Mouse (Mus musculus) embryonic facial prominence, embryonic 10.5 days (tissue): Measurements from ENCODE around the gene Lrig1. TPM values are rescaled to one million over a fixed set of nuclear protein-coding genes. Genes with fewer than 3 reads are reported as not detected.
A peak's percentile ranks its signal among the peaks of the same experiment; 100 is the strongest.

Experiments used
- DNase-seq: peaks from one replicate; pipeline ENCODE4 v3.0.0-alpha.2; 2017; ENCODE audit warnings: low spot score
- H3K27ac ChIP-seq: fragments of 300-500 bp; sonication (generic); replicated peaks from 2 replicates; pipeline ENCODE4 v1.5.1; 2016; ENCODE audit warnings: mild to moderate bottlenecking
- H3K27me3 ChIP-seq: fragments of 300-500 bp; sonication (generic); replicated peaks from 2 replicates; pipeline ENCODE4 v1.6.1; 2016; ENCODE audit warnings: low read depth, mild to moderate bottlenecking; ENCODE audit not compliant: poor library complexity, severe bottlenecking
- H3K36me3 ChIP-seq: fragments of 300-500 bp; sonication (generic); replicated peaks from 2 replicates; pipeline ENCODE4 v1.6.1; 2016; ENCODE audit warnings: mild to moderate bottlenecking, moderate library complexity
- H3K4me1 ChIP-seq: fragments of 300-500 bp; sonication (generic); 2 replicates; pipeline ENCODE4 v1.6.1; 2016
- H3K4me3 ChIP-seq: fragments of 300-500 bp; sonication (generic); 2 replicates; pipeline ENCODE4 v1.5.1; 2016; ENCODE audit warnings: mild to moderate bottlenecking, moderate library complexity
- H3K9me3 ChIP-seq: fragments of 300-500 bp; sonication (generic); 2 replicates; pipeline ENCODE4 v1.6.1; 2016; ENCODE audit warnings: mild to moderate bottlenecking
- WGBS: fragments of 180-500 bp; shearing (Covaris S2); methylation state at CpG from one replicate; pipeline ENCODE4 v1.1.7; 2016; 5-methylcytosine and 5-hydroxymethylcytosine counted together
- polyA plus RNA-seq: library from polyadenylated mRNA; unstranded; fragments of >200 nt; fragmentation: Nextera tagmentation; extraction: Ambion mirVana; gene quantifications from 2 replicates; pipeline ENCODE4 v1.2.1, GENCODE M21; 2016

The Lrig1 gene
- polyA plus RNA-seq, 1 experiment from 2014 or later = 11.8 TPM

DNA sequence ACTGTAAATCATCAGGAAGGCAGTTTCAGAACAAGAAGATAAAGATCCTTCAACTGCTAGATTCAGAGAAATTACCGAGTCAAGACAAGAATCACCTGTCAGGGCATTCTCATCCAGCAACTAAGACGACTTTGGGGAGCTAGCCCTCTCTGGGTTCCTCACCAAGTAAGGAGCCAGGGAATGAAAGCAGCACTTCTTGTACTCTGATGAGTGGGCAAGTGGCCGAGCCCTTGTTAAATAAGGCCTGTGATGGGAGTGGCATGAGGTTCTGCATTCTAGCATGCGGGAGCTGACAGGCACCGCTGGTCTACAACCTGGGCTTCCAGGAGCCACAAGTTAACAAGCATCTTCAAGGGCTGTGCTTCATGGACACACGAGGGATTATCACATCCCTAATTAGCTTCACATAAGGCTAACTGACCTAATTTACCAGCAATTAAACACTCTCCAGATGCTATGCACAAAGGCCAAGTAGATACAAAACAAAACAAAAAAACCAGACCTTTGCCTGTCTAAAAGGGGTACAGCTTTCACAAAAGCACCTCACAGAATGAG lies 47.2 kb downstream of the Lrig1 start:
- 0 out of 2 replicates have a peak, but pooled peaks cover 14% of the 10 kb centered on the region for H3K27me3 ChIP-seq
- peaks cover 29% of the 10 kb centered on the region for H3K36me3 ChIP-seq
- H3K9me3 ChIP-seq = no peaks in the 10 kb centered on the region
- H3K4me1 ChIP-seq = peaks cover 81% of the 10 kb centered on the region
- H3K27ac ChIP-seq = no peak overlapping the region
- 75% methylated on average over 6 of the region's 6 CpGs for WGBS
- no peak overlapping the region for H3K4me3 ChIP-seq
- DNase-seq = no peak

DNA sequence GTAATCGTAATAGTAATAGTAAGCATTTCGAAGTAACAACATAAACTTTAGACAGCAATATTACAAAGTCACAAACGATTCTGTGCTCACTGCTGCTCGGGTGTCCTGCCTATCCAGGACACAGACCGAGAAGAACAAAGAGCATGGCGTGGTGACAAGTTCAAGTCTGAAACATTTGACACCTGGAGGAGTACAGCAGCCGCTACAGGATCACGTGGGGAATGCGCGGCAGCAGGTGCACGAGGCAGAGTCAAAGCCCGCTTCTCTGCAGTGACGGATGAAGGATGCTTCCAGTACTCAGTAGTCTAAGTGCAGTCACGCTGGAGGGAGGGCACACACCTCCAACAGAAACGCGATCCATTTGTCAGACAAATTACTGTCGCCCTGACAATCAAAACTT lies 48.4 kb downstream of the Lrig1 start:
- Histone ChIP-seq H3K9me3 (no peaks in the 10 kb centered on the region), H3K4me3 (no peak overlapping the region), H3K27ac (no peak overlapping the region), H3K36me3 (peaks cover 29% of the 10 kb centered on the region), H3K4me1 (peaks cover 82% of the 10 kb centered on the region), H3K27me3 (0 out of 2 replicates have a peak, but pooled peaks cover 14% of the 10 kb centered on the region)
- WGBS = 84% methylated on average over 17 of the region's 17 CpGs
- DNase-seq = no peak

DNA sequence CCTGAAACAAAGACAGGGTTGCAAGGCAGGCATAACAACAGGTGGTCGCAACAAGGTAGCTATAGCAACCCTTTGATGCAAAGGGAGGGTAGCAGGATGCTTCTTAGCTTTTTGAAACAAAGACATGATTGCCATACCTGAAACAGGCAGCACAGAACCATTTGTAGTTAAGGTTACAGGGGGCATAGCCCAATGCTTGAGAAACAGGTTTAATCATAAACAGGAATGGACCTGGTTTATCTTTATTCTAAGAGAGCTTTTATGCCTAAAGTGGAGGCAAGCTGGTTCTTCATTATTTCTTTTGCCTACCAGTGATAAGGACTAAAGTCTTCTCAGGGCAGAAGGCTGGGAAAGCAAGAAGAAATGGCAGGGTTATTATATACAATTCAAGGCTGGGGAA lies 50.3 kb downstream of the Lrig1 start:
- Histone ChIP-seq H3K4me1 (peaks cover 87% of the 10 kb centered on the region), H3K27me3 (0 out of 2 replicates have a peak, but pooled peaks cover 14% of the 10 kb centered on the region), H3K27ac (0 out of 2 replicates have a peak overlapping the region, but pooled peaks have one; percentile 35), H3K9me3 (no peaks in the 10 kb centered on the region), H3K4me3 (no peak overlapping the region), H3K36me3 (peaks cover 20% of the 10 kb centered on the region)
- DNase-seq = no peak
- 79% methylated on average over 1 of the region's 1 CpGs for WGBS

GRCm38 (mm10) chr6:94648496-94648895 lies 51.5 kb downstream of the Lrig1 start:
- peaks cover 12% of the 10 kb centered on the region; the same call in 1 of the 2 replicates for H3K36me3 ChIP-seq
- WGBS = 37% methylated on average over 4 of the region's 4 CpGs
- H3K4me1 ChIP-seq = peaks cover 93% of the 10 kb centered on the region
- peak overlapping the region; percentile 79 for H3K27ac ChIP-seq
- no peaks in the 10 kb centered on the region for H3K9me3 ChIP-seq
- DNase-seq = no peak
- peak overlapping the region; percentile 34 for H3K4me3 ChIP-seq
- H3K27me3 ChIP-seq = 0 out of 2 replicates have a peak, but pooled peaks cover 14% of the 10 kb centered on the region

GRCm38 (mm10) chr6:94647574-94648430 lies 52.2 kb downstream of the Lrig1 start:
- H3K36me3 ChIP-seq = peaks cover 16% of the 10 kb centered on the region
- H3K4me3 ChIP-seq = peak overlapping the region; percentile 34
- DNase-seq = peak; percentile 86
- H3K4me1 ChIP-seq = peaks cover 86% of the 10 kb centered on the region
- 0 out of 2 replicates have a peak, but pooled peaks cover 13% of the 10 kb centered on the region for H3K27me3 ChIP-seq
- H3K27ac ChIP-seq = peak overlapping the region; percentile 79
- no peaks in the 10 kb centered on the region for H3K9me3 ChIP-seq
- WGBS = 9% methylated on average over 10 of the region's 10 CpGs

DNA sequence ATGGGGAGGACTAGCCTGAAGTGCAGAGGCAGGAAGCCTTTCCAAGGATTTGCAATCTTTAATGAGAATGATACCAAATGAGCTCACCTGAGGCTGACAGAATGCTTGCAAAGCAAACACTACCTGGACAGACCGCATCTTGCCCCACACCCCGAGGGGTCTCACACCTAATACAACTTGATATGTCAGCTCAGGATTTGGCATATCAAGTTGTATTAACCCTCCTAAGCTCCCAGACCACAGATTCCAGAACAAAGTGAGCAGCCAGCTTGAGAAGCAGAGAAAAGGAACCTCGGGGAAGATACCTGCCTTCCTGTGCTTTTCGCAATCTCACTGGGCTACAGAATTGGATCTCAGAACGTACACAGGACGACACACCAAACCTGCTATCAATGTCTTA lies 53.1 kb downstream of the Lrig1 start:
- Histone ChIP-seq H3K4me1 (peaks cover 87% of the 10 kb centered on the region), H3K27me3 (0 out of 2 replicates have a peak, but pooled peaks cover 7% of the 10 kb centered on the region), H3K9me3 (no peaks in the 10 kb centered on the region), H3K4me3 (no peak overlapping the region), H3K36me3 (peaks cover 11% of the 10 kb centered on the region), H3K27ac (peak overlapping the region; percentile 62; the same call in 1 of the 2 replicates)
- no peak for DNase-seq
- 69% methylated on average over 6 of the region's 6 CpGs for WGBS

DNA sequence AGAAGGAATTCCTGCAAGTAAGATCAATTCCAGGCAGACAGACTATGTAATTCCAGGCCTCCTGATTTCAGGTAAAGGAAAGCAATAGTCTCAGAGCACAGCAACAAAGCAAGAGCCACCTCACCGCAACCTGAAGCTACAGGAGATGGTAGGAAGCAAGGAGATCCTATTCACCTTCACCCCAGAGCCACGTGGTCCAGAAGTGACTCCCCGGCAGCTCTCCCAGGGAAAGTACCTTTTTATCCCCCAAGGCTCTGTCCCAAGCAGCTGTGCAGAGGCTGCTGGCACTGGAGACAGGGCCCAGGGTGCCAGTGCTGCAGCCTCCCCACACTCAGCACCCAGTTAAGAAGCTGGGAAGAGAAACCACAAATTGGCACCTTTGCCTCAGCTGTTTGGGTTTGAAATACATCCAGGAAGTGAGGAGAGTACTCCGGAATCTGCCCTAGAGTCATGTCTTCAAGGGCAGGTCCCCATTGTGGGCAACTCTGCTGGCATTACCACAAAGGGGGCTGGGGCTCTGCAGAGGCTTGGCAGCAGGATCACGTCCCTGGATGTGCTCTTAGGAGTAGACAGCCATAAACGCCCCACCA lies 53.6 kb downstream of the Lrig1 start:
- peaks cover 84% of the 10 kb centered on the region for H3K4me1 ChIP-seq
- 65% methylated on average over 6 of the region's 6 CpGs for WGBS

DNA sequence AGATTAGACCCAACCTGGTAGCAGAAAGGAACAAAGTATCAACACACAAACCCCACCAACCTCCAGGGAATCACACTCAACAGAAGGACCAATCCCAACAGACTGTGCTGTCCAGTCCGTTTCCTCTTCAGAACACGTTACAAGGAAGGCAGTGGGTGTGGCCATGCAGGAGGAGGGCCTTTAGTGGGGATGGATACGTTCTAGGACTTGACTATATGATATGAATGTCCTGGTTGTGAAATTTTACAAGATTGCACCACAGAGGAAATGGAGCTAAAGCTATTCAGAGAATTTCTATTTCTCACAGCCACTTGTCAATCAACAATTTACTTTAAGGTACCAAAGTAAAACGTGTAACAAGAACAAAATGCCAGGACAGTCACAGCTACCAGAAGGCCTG lies 54.2 kb downstream of the Lrig1 start:
- Histone ChIP-seq H3K9me3 (no peaks in the 10 kb centered on the region), H3K4me1 (peaks cover 81% of the 10 kb centered on the region), H3K36me3 (peaks cover 6% of the 10 kb centered on the region), H3K27me3 (0 out of 2 replicates have a peak, but pooled peaks cover 7% of the 10 kb centered on the region), H3K4me3 (no peak overlapping the region), H3K27ac (no peak overlapping the region)
- 57% methylated on average over 4 of the region's 4 CpGs for WGBS
- DNase-seq = no peak

More for the DNA sequence above, 53.6 kb downstream of the Lrig1 start:
- H3K9me3 ChIP-seq = no peaks in the 10 kb centered on the region
- H3K4me3 ChIP-seq = no peak overlapping the region
- no peak for DNase-seq
- H3K27me3 ChIP-seq = 0 out of 2 replicates have a peak, but pooled peaks cover 7% of the 10 kb centered on the region
- H3K36me3 ChIP-seq = peaks cover 7% of the 10 kb centered on the region
- H3K27ac ChIP-seq = peak overlapping the region; percentile 62; the same call in 1 of the 2 replicates

DNA sequence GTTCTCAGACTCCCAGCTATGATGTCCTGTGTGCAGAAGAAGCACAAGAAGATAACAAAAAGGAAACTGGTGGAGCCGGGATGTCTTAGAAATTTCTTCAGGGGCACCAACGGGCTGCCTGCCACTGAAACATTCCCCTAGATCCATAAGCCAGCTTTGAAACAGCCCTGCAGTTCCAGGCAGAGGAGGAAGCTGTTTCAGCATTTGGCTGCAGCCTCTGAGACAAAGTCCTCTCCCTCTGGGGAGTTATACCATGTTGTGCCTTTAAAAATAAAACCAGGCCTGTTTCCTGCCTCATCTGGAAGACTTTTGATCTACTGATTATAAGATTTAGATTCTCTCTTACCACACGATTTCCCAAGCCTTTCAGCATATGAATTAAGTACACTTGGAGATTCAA lies 55.3 kb downstream of the Lrig1 start:
- DNase-seq = no peak
- peaks cover 79% of the 10 kb centered on the region for H3K4me1 ChIP-seq
- 72% methylated on average over 3 of the region's 3 CpGs for WGBS
- no peak overlapping the region for H3K4me3 ChIP-seq
- H3K36me3 ChIP-seq = peaks cover 6% of the 10 kb centered on the region
- H3K9me3 ChIP-seq = no peaks in the 10 kb centered on the region
- no peak overlapping the region for H3K27ac ChIP-seq
- H3K27me3 ChIP-seq = no peaks in the 10 kb centered on the region

DNA sequence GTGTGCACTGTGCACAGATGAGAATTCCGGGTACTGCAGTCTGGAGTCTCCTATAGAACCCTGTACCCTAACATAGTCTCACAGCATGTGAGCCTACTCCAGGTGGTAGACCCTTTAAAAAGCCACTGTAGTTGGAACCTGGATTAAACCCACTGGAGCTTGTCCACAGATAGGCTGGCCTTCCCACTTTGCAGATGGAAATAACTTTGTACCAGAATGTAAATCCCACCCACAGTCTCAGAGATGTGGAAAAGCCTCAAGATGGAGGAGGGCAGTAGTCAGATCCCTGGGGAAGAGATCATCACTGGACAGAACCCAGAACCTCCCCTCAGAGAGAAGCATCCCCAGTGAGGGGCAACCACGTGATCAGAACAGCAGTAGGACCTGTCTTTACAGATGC lies 56.0 kb downstream of the Lrig1 start:
- no peak for DNase-seq
- Histone ChIP-seq H3K9me3 (no peaks in the 10 kb centered on the region), H3K4me1 (peaks cover 73% of the 10 kb centered on the region), H3K36me3 (peaks cover 6% of the 10 kb centered on the region), H3K27me3 (no peaks in the 10 kb centered on the region), H3K27ac (no peak overlapping the region), H3K4me3 (no peak overlapping the region)
- 89% methylated on average over 2 of the region's 2 CpGs for WGBS

- Histone ChIP-seq H3K4me1 (peaks cover 70% of the 10 kb centered on the region), H3K27ac (no peak overlapping the region), H3K36me3 (peaks cover 6% of the 10 kb centered on the region), H3K27me3 (no peaks in the 10 kb centered on the region), H3K4me3 (no peak overlapping the region), H3K9me3 (no peaks in the 10 kb centered on the region)
- 93% methylated on average over 1 of the region's 1 CpGs for WGBS
- no peak for DNase-seq
Measured at GRCm38 (mm10) chr6:94642048-94642447, 57.9 kb downstream of the Lrig1 start.

DNA sequence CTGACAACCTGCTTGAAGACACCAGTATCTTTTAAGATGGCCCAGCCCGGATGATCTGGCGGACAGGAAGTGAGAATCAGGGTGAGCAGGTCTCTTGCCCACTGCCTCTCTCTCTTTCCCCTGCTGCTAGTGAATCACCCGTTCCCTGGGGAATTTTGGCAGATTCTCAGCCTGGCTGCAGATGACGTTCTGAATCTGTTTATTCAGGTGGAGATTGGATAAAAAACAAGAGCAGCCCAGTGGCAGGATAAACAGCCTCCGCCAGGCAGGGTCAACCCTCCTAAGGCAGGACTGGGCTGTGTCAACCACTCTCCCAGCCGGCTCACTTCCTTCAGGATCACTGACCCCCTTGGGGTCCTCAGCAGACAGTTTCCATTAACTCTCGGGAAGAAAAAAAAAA lies 59.7 kb downstream of the Lrig1 start:
- peaks cover 6% of the 10 kb centered on the region for H3K36me3 ChIP-seq
- DNase-seq = peak; percentile 58
- no peak overlapping the region for H3K27ac ChIP-seq
- no peak overlapping the region for H3K4me3 ChIP-seq
- WGBS = 23% methylated on average over 7 of the region's 7 CpGs
- H3K27me3 ChIP-seq = no peaks in the 10 kb centered on the region
- peaks cover 69% of the 10 kb centered on the region for H3K4me1 ChIP-seq
- no peaks in the 10 kb centered on the region for H3K9me3 ChIP-seq
